Mouse (Mus musculus): ENCODE results near the gene Slc12a8. TPM values are rescaled to one million over a fixed set of nuclear protein-coding genes. Genes with fewer than 3 reads are reported as not detected.

Slc12a8 gene
- polyA plus RNA-seq (2012; rRNA removed) = 1.0 and 1.3 TPM in 2 replicates

GRCm38 (mm10) chr16:33516807-33517565, at the start of gene Slc12a8:
TSS of gene Slc12a8 (plus strand) at chr16:33517328.

GRCm38 (mm10) chr16:33684162-33684702, 167.1 kb downstream of the Slc12a8 start, which contains the start of gene Heg1:
TSS of gene Heg1 (plus strand) at chr16:33684370.

Other genes with a start within 250 kb of the Slc12a8 start
- gene Zfp148, start 136.5 kb upstream of the Slc12a8 start, polyA plus RNA-seq (2012; rRNA removed) = 27.4 and 28.1 TPM in 2 replicates
- 11.3 and 11.4 TPM in 2 replicates for gene Heg1, start 167.0 kb downstream of the Slc12a8 start, polyA plus RNA-seq (2012; rRNA removed)